Mouse (Mus musculus): Measurements from ENCODE around the gene Ambra1.

DNA sequence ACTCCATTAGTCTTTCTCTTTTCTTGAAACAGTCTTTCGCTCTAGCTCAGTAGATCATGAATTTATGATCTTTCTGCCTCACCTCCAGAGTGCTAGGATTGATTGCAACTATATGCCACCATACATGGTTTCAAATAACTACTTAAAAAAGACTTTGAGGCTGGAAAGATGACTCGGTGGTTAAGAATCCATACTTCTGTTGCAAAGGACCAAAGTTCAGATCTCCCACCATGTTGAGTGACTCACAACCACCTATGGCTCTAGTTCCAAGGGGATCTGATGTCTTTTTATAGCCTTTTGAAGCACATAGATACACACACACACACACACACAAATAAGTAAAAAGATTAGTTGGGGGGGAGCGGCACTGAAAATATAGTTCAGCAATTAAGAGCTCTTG, 165.5 kb downstream of the Ambra1 start:
- no peak for TF ChIP-seq E2F4 (IDR thresholded peaks at IDR 0.05; ENCODE audit: insufficient read depth)
- TF ChIP-seq MAX (IDR thresholded peaks at IDR 0.05; ENCODE audit: low read depth) = no peak
- no peak for TF ChIP-seq MYOD1 (IDR thresholded peaks at IDR 0.05; ENCODE audit: control insufficient read depth in 1 of 3, insufficient read length in 2 of 3, low read depth in 2 of 3)
- no peak for TF ChIP-seq POLR2A (IDR thresholded peaks at IDR 0.05; ENCODE audit: insufficient read length, low read depth)
- TF ChIP-seq POLR2AphosphoS2 (IDR thresholded peaks at IDR 0.05; ENCODE audit: insufficient read length, low read depth) = no peak
- TF ChIP-seq USF1 (IDR thresholded peaks at IDR 0.05; ENCODE audit: low read depth) = no peak
- no peak for TF ChIP-seq REST (IDR thresholded peaks at IDR 0.05; ENCODE audit: insufficient read depth, insufficient read length)
- no peak for TF ChIP-seq SRF (IDR thresholded peaks at IDR 0.05; ENCODE audit: control insufficient read depth, insufficient read length, low read depth)
- TF ChIP-seq TCF3 (IDR thresholded peaks at IDR 0.05; ENCODE audit: insufficient read length, low read depth) = no peak

Data from myocyte (in vitro differentiated cells).